Mouse (Mus musculus) heart, postnatal 4 days (tissue): ENCODE measurements around the gene Galnt9. TPM values are rescaled to one million over a fixed set of nuclear protein-coding genes. Genes with fewer than 3 reads are reported as not detected.

Source experiments
- DNase-seq: peaks from one replicate; pipeline ENCODE4 v3.0.0; 2021
- microRNA-seq, 2 experiments: library from miRNA; unstranded; fragments of <30 nt; microRNA quantifications; one replicate each; pipeline ENCODE4 v1.2.0; 2021 to 2022
- total RNA-seq, 2 experiments: library from RNA; stranded (reverse); gene quantifications; 2 replicates each; pipeline ENCODE4 v1.2.3; 2021

Gene Galnt9
- total RNA-seq, 2 experiments from 2014 or later = not detected

DNA sequence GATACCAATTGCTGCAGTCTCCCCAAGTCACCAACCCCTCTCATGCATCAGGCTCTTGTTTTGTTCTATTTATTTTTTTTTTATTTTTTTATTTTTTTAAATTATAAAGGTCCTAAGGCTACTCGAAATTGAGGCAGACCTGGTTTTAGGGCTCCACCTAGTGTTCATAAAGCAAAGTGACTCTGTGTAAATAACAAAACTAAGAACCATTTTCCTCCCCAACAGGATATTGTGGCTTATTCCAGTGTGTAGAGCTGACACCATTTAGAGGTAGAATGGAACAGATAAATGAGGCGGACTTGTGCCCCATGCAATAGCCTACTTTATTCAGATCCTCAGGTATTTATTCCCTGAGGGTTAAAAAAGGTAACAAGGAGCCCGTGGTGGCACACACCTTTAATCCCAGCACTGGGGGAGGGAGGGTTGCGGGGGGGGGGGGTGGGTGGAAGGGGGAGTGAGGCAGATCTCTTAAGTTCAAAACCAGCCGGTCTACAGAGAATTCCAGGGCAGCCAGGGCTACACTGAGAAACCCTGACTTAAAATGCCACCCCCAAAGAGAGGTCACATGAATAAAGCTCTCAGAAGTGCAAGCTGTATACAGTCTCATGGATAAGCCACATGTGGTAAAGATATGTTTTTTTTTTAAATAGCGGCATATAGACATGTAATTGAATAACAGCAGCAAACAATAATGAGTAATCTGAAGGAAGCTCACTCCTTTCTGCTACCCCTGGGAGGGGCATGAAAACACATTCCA is 92.0 kb downstream of the Galnt9 start:
- no peak for DNase-seq

DNA sequence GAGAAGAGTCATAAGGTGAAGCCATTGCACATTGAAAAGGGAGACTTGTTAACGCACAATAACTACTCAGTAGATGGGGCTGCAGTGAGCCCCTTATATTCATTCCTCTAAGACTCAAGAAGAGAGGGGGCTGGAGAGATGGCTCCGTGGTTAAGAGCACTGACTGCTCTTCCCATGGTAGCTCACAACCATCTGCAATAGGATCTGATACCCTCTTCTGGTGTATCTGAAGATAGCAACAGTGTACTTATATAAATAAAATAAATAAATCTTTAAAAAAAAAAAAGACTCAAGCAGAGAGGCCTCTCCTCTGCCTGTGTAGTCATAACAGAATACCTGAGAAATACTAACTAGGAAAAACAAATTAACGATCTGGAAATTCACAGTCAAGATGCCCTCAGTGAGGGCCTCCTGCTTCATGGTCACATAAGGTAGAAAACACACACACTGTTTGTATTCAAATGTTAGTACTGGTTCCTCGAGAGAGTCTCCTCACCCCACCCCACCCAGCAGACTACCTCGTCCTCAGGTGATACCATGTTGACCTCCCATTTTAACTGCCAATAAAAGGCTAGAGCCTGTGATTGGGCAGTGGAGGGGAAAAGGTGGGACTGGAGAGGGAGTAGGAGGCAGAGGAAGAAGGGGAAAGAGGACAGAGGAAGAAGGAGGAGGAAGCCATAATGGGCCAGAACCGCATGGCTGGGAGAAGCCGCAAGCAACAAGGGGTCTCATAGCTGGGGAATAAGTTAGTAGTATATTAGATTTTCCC is 94.3 kb downstream of the Galnt9 start:
- DNase-seq = no peak

DNA sequence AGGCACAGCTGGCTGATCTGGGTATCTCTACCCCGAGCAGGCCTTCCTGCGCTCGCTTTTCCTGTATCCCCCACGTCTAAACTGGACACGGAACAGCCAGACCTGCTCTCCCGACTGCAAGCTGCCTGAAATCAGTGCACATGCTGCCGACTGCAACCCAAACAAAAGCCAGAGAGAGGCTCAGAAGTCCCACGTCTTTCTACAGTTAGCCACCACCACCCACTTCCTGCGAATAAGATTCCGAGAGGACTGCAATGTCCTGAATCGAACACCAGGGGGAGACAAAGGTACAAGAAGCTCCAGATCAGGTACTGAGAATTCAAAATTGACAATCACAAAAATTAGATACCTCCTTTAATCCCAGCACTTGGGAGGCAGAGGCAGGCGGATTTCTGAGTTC is 95.3 kb downstream of the Galnt9 start:
- peak; percentile 79 for DNase-seq

DNA sequence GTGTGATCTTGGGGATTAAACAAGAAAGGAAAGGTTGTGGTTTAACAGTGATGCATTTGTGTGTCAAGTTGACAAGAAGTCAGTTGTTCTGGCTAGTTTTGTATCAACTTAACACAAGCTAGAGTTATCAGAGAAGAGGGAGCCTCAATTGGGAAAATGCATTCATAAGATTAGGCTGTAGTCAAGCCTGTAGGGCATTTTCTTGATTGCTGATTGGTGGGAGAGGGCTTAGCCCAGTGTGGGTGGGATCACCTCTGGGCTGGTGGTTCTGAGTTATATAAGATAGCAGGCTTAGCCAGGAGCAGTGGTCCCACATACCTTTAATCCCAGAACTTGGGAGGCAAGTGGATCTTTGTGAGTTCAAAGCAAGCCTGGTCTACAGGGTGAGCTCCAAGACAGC is 102.2 kb downstream of the Galnt9 start:
- no peak for DNase-seq

DNA sequence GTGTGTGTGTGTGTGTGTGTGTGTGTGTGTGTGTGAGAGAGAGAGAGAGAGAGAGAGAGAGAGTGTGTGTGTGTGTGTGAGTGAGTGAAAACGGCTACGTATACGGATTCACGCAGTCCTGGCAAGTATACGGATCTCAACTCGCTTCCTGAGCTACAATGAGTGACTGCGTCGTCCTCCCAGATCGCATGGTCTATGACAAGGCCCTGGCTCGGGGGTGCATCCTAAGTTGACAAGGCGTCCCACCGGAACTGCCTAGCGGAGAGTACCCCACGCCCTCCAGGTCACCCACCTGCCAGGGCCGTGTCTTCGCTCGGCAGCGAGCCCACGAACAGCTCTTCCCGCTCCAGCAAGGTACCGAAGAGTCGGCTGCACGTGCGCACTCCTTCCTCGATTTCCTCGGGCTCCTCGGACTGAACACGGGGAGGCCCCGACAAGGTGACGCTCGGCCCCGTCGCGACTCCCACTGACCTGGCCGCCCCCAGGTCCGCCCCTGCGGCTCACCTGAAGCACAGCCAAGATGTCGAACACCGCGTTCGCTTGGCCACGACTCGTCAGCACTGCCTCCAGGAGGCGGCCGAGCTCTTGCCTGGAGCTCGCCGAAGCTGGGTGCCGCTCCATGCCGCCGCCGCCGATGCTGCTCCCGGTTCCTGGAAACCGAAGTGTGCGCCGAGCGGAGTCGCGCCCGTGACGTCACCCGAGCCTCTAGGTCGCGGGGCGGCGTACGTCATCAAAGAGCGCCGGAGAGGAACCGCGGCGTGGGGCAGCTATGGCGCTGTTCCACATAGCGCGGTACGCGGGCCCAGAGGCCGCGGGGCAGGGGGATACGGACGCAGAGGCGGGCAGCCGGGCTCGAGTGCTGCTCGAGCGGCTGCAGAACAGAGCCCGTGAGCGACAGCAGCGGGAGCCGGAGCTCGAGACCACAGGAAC is 108.8 kb downstream of the Galnt9 start, which contains the start of the genes Noc4l and Ddx51:
TSS of gene Noc4l (minus strand) at position 699 of the 930 bp plus-strand sequence.
TSS of gene Ddx51 (plus strand) at position 733 of the 930 bp plus-strand sequence.
- DNase-seq = peak; percentile 97

DNA sequence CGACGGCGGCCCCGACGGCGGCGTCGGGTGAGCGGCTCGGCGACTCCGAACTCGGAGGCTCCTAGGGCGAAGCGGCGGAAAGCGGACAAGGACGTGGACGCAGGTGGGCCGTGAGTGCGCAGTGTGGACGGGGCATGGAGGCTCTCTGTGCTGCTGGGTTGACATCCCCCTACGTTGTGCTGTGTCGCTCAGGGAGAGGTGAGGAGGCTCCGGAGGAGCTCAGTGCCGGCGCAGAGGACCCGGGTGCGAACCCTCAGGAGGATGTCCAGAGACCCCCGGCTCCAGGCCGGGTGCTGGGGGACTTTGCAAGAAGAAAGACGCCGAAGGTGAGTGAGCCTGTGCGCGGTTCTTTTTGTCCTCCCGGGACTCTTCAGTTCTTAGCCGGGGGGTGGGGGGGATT is 109.5 kb downstream of the Galnt9 start:
- no peak for DNase-seq

DNA sequence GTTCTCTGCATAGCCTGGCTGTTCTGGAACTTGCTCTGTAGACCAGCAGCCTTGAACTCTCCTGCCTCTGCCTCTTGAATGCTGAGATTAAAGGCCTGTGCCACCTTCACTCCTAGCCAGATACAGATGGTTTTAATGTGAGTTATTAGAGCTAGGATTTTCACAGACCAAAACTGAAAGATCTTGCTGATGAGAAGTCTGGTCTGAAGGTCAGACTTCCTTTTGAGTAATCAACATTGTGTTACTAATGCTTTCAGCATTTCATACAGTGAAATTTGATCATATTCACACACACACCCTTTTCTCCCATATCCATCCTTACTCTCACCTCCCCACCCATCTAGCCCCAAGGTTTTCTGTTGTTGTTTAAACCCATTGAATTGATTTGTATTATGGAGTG is 115.5 kb downstream of the Galnt9 start:
- DNase-seq = no peak

DNA sequence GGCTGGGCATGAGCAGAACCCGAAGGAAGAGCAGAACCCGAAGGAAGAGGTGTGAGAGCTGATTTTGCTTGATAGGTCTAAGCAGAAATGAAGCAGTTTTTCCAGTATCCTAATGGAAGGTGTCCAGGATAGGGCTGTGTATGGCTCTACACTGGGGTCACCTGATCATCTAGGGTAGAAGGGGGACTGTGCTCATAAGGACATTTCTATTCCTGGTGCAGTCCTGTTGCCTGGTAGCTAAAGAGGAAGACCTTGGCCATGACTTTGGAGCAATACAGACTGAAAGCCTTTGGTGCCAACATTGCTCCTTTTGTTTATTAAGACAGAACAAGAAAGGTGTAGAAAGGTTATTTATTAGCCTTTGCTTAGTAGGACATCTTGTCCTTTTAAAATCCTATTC is 119.9 kb downstream of the Galnt9 start:
- DNase-seq = no peak

DNA sequence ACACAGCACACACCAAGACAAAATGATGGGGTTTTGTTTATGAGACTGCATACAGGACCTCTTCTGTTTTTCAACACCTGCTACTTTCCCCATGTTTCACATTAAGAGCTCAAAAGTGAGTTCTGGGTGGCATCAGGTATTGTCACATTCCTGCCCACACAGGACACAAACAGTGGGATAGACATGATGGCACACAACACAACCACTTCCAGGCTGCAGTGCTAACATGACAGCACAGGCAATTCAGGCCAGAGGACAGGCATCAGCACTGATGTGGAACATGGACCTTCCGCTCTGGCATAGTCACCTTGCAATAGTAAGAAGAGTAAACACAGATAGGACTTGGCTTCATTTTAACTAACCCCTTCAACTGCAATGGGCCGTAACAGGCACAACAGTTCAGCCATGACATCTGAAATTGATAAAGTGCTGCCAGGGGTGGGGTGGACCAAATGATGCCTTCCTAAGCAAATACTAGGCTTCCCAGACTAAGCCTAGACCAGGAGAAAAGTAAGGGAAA is 120.7 kb downstream of the Galnt9 start:
- no peak for DNase-seq

DNA sequence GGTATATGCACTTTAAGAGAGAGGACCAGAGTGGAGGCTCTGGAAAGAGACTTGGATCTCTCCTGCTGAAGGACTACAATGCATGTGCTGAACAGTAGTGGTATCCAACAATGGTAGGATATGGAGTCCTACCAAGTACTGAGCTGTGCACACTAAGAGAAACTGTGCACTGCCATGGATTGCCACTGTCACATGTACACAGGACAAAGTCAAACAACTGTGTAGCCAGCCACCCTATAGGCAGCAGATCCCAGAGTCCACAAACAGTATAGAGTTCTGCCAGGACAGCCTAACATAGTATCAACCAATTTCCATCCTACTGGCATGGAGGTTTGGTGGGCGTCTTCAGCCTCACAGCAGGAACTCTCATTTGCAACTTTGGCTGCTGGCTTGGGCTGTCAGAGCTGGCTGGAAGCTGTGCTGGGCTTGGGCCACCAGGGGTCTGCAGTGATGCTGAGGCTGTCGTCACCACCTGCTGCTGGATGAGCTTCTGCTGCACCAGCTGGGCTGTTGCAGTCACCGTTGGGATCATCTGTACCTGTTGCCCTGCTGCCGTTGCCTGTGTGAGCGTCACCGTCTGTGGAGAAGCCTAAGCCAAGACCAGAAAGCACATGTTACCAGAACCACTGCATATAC is 121.4 kb downstream of the Galnt9 start:
- no peak for DNase-seq

Small RNAs within 50 kb of the gene (microRNA-seq; reads per million reads assigned to microRNA genes)
- 2.1 to 2.7 reads per million in 2 experiments for gene Mir7026

Other genes starting within 250 kb of the Galnt9 start
- gene P2rx2, start 201.1 kb upstream of the Galnt9 start, total RNA-seq = not detected
- gene Lrcol1, start 199.6 kb upstream of the Galnt9 start, total RNA-seq = not detected
- 10 to 100 TPM; 49.7 to 52.2 TPM for gene Fbrsl1, start 95.9 kb upstream of the Galnt9 start, total RNA-seq
- gene Noc4l, start 109.1 kb downstream of the Galnt9 start, total RNA-seq = 10 to 100 TPM; 19.3 to 21.0 TPM
- gene Ddx51, start 109.1 kb downstream of the Galnt9 start, total RNA-seq = 10 to 100 TPM; 11.3 to 13.4 TPM
- gene Ep400, start 226.4 kb downstream of the Galnt9 start, total RNA-seq = 10 to 100 TPM; 64.1 to 67.5 TPM
- 10 to 100 TPM; 23.4 to 25.6 TPM for gene Pus1, start 236.3 kb downstream of the Galnt9 start, total RNA-seq